Mouse (Mus musculus): ENCODE measurements around the gene Rubcnl. TPM values are rescaled to one million over a fixed set of nuclear protein-coding genes. Genes with fewer than 3 reads are reported as not detected.
A peak's percentile ranks its signal among the peaks of the same experiment; 100 is the strongest.

The Rubcnl gene
- 0.08 and 0.13 TPM in 2 replicates for polyA plus RNA-seq (2014; fragmentation: Nextera tagmentation; extraction: Ambion mirVana)

DNA sequence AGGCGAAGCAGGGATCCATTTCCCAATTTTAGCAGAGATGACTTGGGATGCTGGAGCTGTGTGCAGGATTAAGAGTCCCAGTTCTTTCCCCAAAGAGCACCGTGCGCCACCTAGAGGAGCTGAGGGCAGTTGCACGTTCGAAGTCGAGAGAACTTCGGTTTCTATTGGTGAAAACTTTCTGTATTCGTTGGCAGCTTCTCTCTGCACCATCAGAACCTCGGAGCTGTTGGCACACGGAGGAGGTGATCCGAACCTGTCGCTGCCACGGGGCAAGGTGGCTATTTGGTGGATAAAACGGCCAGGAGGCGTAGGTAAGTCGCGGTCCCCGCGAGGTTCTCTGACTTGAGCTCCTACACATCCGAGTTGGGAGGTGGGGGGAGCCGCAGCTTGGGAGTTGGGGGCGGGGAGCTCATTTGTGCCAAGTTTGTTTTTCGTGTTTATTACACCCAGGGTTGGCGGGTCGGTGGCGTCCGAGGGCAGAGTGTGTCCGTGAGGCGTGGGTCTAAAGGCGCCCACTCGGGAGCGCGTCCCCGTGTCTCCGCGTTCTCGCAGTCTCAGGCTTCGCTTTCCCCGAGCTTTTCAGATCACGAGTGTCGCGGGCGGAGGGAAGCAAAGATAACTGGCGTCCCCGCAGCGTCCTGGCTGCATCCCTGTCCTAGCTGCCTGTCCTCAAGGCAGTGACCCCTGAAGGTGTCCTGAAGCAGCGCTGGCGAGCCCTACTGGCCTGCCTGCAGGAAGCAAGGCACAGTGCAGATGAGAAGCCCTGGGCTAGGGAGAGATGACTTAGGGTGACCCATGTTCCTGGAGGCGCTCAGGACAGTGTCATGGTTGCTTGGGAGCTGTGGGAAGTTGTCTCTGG is at the start of gene Rubcnl:
Gene Rubcnl (plus strand): TSS at position 172 of the 859 bp plus-strand sequence.
- Histone ChIP-seq H3K36me3 (ENCODE audit: control insufficient read depth, insufficient read depth, low read length) (no peaks in the 10 kb centered on the region), H3K27me3 (ENCODE audit: control insufficient read depth, insufficient read depth, low read length) (no peaks in the 10 kb centered on the region), H3K4me1 (ENCODE audit: control insufficient read depth, insufficient read depth, low read length) (0 out of 2 replicates have a peak, but pooled peaks cover 4% of the 10 kb centered on the region), H3K4me2 (ENCODE audit: low read length) (peak within 1 kb of the TSS; percentile 88), H3K27ac (replicated peaks; ENCODE audit: low read depth, low read length) (no peak within 1 kb of the TSS), H3K4me3 (replicated peaks; ENCODE audit: low read depth, low read length) (peak within 1 kb of the TSS; percentile 39), H3K9me3 (ENCODE audit: control insufficient read depth, low read length) (no peaks in the 10 kb centered on the region), H3K9ac (replicated peaks; ENCODE audit: low read length) (peak within 1 kb of the TSS; percentile 40)
- DNase-seq (peak; percentile 92), ATAC-seq (ENCODE audit: low FRiP score, low TSS enrichment) (peak; percentile 43; the same call in 1 of the 2 replicates)
- WGBS, result 2% methylated on average over 49 of the region's 49 CpGs

DNA sequence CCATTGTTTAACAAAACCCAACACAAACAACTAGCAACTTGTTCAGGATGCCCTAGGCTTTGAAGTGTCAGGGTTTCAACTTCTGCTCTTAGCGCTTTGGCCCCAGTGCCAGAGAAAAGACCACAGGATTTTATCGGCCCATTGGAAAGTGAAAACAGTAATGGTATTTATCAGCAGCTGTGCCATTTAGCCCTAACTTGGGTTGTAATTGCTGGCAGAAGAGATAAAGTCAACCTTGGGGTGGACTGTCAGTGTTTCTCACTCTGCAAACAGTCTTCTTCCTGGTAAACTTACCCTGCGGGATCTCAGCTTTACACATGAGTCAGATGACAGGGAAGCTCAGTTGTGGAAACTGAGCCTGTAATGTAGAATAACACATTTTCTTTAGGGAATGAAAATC is 43.6 kb upstream of the Rubcnl start:
- Histone ChIP-seq H3K4me3 (replicated peaks; ENCODE audit: low read depth, low read length) (no peak overlapping the region), H3K9me3 (ENCODE audit: control insufficient read depth, low read length) (no peaks in the 10 kb centered on the region), H3K4me2 (ENCODE audit: low read length) (no peak overlapping the region), H3K4me1 (ENCODE audit: control insufficient read depth, insufficient read depth, low read length) (no peaks in the 10 kb centered on the region), H3K36me3 (ENCODE audit: control insufficient read depth, insufficient read depth, low read length) (no peaks in the 10 kb centered on the region), H3K9ac (replicated peaks; ENCODE audit: low read length) (no peak overlapping the region), H3K27ac (replicated peaks; ENCODE audit: low read depth, low read length) (no peak overlapping the region), H3K27me3 (ENCODE audit: control insufficient read depth, insufficient read depth, low read length) (no peaks in the 10 kb centered on the region)
- DNase-seq, result no peak
- ATAC-seq (ENCODE audit: low FRiP score, low TSS enrichment), result no peak
- WGBS, result 84% methylated on average over 3 of the region's 3 CpGs

DNA sequence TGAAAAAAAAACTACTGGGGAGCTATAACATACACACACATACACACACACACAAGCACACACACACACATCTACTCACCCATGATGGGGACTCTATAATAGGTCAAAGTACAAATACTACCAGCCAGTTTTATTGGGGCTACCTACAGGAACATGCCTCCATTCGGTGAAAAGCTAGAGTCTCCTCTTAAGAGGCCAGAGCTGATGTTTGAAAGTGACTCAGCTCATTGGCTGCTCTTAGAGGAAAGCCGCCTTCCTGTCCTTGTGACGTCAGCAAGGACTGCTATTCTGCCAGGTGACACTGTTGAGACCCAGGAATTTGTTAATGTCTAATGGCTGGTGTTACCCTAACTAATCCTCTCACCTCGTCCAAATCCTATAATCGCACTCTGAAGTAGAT is 43.1 kb upstream of the Rubcnl start:
- H3K4me1 ChIP-seq (ENCODE audit: control insufficient read depth, insufficient read depth, low read length), result no peaks in the 10 kb centered on the region
- H3K9ac ChIP-seq (replicated peaks; ENCODE audit: low read length), result no peak overlapping the region
- 90% methylated on average over 5 of the region's 5 CpGs for WGBS
- H3K9me3 ChIP-seq (ENCODE audit: control insufficient read depth, low read length), result no peaks in the 10 kb centered on the region
- DNase-seq (no peak), ATAC-seq (ENCODE audit: low FRiP score, low TSS enrichment) (no peak)
- H3K27ac ChIP-seq (replicated peaks; ENCODE audit: low read depth, low read length), result no peak overlapping the region
- no peak overlapping the region for H3K4me2 ChIP-seq (ENCODE audit: low read length)
- no peaks in the 10 kb centered on the region for H3K36me3 ChIP-seq (ENCODE audit: control insufficient read depth, insufficient read depth, low read length)
- H3K4me3 ChIP-seq (replicated peaks; ENCODE audit: low read depth, low read length), result no peak overlapping the region
- H3K27me3 ChIP-seq (ENCODE audit: control insufficient read depth, insufficient read depth, low read length), result no peaks in the 10 kb centered on the region

DNA sequence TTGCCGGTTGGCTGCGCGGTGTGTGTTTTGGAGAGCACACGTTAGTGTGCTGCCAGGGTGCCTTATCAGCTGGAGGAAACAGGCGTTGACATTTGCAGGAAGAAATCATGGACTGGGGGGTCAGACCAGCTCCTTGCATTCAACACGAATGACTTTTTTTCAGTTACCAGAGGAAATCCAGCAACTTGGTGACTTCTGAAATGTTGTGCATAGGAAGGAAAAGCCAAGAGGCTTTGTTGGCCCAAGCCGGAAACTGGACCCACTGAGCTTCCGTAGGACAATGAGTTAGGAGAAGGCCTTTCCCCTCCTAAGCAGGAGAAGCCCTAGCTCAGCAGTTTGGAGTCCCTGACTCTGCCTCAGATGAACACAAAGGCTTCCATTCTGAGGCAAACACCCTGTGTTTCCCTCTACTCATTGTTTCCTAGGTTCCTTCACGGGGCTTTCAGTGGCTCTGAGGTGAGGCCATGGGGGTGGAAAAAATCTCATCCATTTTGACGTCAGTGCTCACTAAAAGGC is 41.6 kb upstream of the Rubcnl start:
- H3K9me3 ChIP-seq (ENCODE audit: control insufficient read depth, low read length), result no peaks in the 10 kb centered on the region
- no peak for DNase-seq
- no peaks in the 10 kb centered on the region for H3K27me3 ChIP-seq (ENCODE audit: control insufficient read depth, insufficient read depth, low read length)
- H3K4me3 ChIP-seq (replicated peaks; ENCODE audit: low read depth, low read length), result no peak overlapping the region
- no peak overlapping the region for H3K9ac ChIP-seq (replicated peaks; ENCODE audit: low read length)
- H3K4me1 ChIP-seq (ENCODE audit: control insufficient read depth, insufficient read depth, low read length), result no peaks in the 10 kb centered on the region
- H3K27ac ChIP-seq (replicated peaks; ENCODE audit: low read depth, low read length), result no peak overlapping the region
- 80% methylated on average over 10 of the region's 10 CpGs for WGBS
- no peak overlapping the region for H3K4me2 ChIP-seq (ENCODE audit: low read length)
- H3K36me3 ChIP-seq (ENCODE audit: control insufficient read depth, insufficient read depth, low read length), result no peaks in the 10 kb centered on the region
- no peak for ATAC-seq (ENCODE audit: low FRiP score, low TSS enrichment)

DNA sequence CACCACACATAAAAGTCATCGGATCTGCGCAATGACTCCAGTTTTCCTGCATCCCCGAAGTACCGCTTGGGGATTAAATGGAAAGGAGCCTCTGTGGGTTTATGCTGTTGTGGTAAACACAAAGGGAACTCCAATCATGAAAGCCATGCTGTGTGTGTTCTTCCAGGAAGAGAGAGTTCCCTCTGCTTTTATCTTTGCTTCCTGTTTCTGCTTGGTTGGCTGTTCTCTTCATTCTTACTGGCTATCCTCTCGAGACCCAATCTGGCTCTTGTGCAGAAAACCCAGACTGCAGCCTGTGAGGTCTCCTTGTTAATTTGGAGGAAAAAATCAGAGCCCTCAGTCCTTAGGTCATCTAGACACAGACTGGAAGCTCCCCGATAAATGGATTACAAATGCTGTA is 38.9 kb upstream of the Rubcnl start:
- Histone ChIP-seq H3K27me3 (ENCODE audit: control insufficient read depth, insufficient read depth, low read length) (no peaks in the 10 kb centered on the region), H3K9me3 (ENCODE audit: control insufficient read depth, low read length) (no peaks in the 10 kb centered on the region), H3K4me1 (ENCODE audit: control insufficient read depth, insufficient read depth, low read length) (no peaks in the 10 kb centered on the region), H3K36me3 (ENCODE audit: control insufficient read depth, insufficient read depth, low read length) (no peaks in the 10 kb centered on the region), H3K4me3 (replicated peaks; ENCODE audit: low read depth, low read length) (no peak overlapping the region), H3K9ac (replicated peaks; ENCODE audit: low read length) (no peak overlapping the region), H3K4me2 (ENCODE audit: low read length) (no peak overlapping the region), H3K27ac (replicated peaks; ENCODE audit: low read depth, low read length) (no peak overlapping the region)
- ATAC-seq (ENCODE audit: low FRiP score, low TSS enrichment) (no peak), DNase-seq (no peak)
- WGBS, result 76% methylated on average over 6 of the region's 6 CpGs

DNA sequence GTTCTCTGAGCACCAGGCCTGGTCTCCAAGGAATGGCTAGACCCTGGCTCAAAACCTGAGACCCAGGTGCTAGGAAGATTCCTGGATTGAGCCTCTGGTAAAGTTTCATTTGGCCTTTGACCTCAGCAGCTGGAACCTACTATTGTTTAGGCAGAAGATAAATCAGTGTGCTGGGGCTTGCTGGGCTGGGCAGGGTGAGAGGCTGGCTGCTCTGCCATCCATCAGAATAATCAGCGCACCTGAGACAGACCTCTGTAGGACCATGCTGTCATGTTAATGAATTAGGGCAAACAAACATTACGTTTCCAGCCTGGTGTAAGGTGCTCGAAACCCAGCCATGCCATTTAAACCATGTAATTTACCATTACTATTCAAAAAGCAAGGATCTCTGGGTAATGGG is 34.8 kb upstream of the Rubcnl start:
- Histone ChIP-seq H3K27ac (replicated peaks; ENCODE audit: low read depth, low read length) (no peak overlapping the region), H3K9me3 (ENCODE audit: control insufficient read depth, low read length) (no peaks in the 10 kb centered on the region), H3K4me2 (ENCODE audit: low read length) (no peak overlapping the region), H3K4me1 (ENCODE audit: control insufficient read depth, insufficient read depth, low read length) (no peaks in the 10 kb centered on the region), H3K36me3 (ENCODE audit: control insufficient read depth, insufficient read depth, low read length) (no peaks in the 10 kb centered on the region), H3K4me3 (replicated peaks; ENCODE audit: low read depth, low read length) (no peak overlapping the region), H3K27me3 (ENCODE audit: control insufficient read depth, insufficient read depth, low read length) (no peaks in the 10 kb centered on the region), H3K9ac (replicated peaks; ENCODE audit: low read length) (no peak overlapping the region)
- no peak for DNase-seq
- 73% methylated on average over 3 of the region's 3 CpGs for WGBS
- ATAC-seq (ENCODE audit: low FRiP score, low TSS enrichment), result no peak

DNA sequence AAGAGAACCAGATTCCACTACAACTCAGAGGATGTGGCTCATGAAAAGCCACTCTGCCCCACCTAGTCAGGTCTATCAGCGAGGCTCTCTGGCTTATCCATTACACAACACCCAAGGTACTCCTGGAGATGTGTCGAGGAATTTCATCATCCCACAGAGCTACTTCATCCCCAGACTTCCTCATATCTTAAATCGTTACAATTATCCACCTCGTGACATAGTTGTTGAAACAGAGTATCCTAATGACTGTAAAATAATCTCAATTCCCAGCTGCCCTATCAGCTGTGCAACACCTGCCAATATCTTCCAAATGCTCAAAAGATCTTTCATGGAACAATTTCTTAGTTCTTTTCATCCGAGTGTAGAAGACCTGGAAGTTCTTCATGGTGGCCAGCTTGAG is 32.7 kb upstream of the Rubcnl start:
- H3K36me3 ChIP-seq (ENCODE audit: control insufficient read depth, insufficient read depth, low read length), result no peaks in the 10 kb centered on the region
- DNase-seq, result no peak
- ATAC-seq (ENCODE audit: low FRiP score, low TSS enrichment), result no peak
- H3K4me3 ChIP-seq (replicated peaks; ENCODE audit: low read depth, low read length), result no peak overlapping the region
- 93% methylated on average over 5 of the region's 5 CpGs for WGBS
- H3K9me3 ChIP-seq (ENCODE audit: control insufficient read depth, low read length), result no peaks in the 10 kb centered on the region
- H3K27ac ChIP-seq (replicated peaks; ENCODE audit: low read depth, low read length), result no peak overlapping the region
- H3K27me3 ChIP-seq (ENCODE audit: control insufficient read depth, insufficient read depth, low read length), result no peaks in the 10 kb centered on the region
- no peak overlapping the region for H3K9ac ChIP-seq (replicated peaks; ENCODE audit: low read length)
- H3K4me2 ChIP-seq (ENCODE audit: low read length), result no peak overlapping the region
- no peaks in the 10 kb centered on the region for H3K4me1 ChIP-seq (ENCODE audit: control insufficient read depth, insufficient read depth, low read length)

DNA sequence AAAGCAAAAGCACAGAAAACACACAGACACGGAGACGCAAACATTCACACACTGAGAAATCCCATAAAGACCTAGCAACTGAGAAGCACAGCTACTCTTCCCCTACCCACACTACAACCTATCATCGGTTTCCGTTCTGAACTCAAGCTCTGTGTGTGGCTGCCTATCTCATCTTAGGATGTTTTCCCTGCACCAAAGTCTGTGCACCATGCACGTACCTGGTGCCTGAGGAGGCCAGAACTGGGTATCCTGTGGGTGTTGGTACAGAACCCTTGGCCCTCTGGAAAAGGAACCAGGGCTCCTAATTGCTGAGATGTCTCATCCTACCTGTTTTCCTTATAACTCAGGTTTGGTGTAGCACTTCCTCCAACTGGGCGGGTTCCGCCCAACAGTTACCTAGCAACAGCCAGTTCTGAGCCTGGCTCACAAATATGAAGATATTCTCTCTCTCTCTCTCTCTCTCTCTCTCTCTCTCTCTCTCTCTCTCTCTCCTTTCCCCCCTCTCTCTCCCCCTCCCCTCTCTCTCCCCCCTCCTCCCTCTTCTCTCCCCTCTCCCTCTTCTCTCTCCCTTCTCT is 30.9 kb upstream of the Rubcnl start:
- no peak overlapping the region for H3K4me2 ChIP-seq (ENCODE audit: low read length)
- H3K27ac ChIP-seq (replicated peaks; ENCODE audit: low read depth, low read length), result no peak overlapping the region
- no peaks in the 10 kb centered on the region for H3K4me1 ChIP-seq (ENCODE audit: control insufficient read depth, insufficient read depth, low read length)
- no peaks in the 10 kb centered on the region for H3K36me3 ChIP-seq (ENCODE audit: control insufficient read depth, insufficient read depth, low read length)
- DNase-seq (no peak), ATAC-seq (ENCODE audit: low FRiP score, low TSS enrichment) (no peak)
- 75% methylated on average over 7 of the region's 7 CpGs for WGBS
- no peaks in the 10 kb centered on the region for H3K27me3 ChIP-seq (ENCODE audit: control insufficient read depth, insufficient read depth, low read length)
- no peak overlapping the region for H3K9ac ChIP-seq (replicated peaks; ENCODE audit: low read length)
- no peaks in the 10 kb centered on the region for H3K9me3 ChIP-seq (ENCODE audit: control insufficient read depth, low read length)
- H3K4me3 ChIP-seq (replicated peaks; ENCODE audit: low read depth, low read length), result no peak overlapping the region

DNA sequence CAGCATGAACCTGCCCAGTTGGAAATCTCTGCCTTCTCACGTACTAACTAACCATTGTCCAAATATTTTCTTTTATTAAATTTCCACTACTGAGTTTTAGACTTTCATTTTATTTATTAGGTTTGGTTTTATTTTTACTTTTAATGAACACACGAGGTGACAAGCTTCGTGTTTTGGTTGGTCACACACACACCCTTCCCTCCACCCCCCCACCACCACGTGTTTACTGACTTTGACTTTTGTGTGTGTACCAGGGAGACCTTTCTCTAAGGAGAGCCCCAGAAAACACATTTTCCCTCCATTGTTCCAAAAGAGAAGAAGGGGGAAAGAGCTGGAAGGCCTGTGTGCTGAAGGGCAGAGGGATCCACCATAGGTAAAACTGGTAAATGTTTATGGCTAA is 30.2 kb upstream of the Rubcnl start:
- no peak for ATAC-seq (ENCODE audit: low FRiP score, low TSS enrichment)
- no peaks in the 10 kb centered on the region for H3K4me1 ChIP-seq (ENCODE audit: control insufficient read depth, insufficient read depth, low read length)
- no peak overlapping the region for H3K27ac ChIP-seq (replicated peaks; ENCODE audit: low read depth, low read length)
- no peak overlapping the region for H3K4me3 ChIP-seq (replicated peaks; ENCODE audit: low read depth, low read length)
- no peak overlapping the region for H3K4me2 ChIP-seq (ENCODE audit: low read length)
- H3K36me3 ChIP-seq (ENCODE audit: control insufficient read depth, insufficient read depth, low read length), result no peaks in the 10 kb centered on the region
- 54% methylated on average over 4 of the region's 4 CpGs for WGBS
- no peaks in the 10 kb centered on the region for H3K9me3 ChIP-seq (ENCODE audit: control insufficient read depth, low read length)
- no peaks in the 10 kb centered on the region for H3K27me3 ChIP-seq (ENCODE audit: control insufficient read depth, insufficient read depth, low read length)
- no peak for DNase-seq
- H3K9ac ChIP-seq (replicated peaks; ENCODE audit: low read length), result no peak overlapping the region

Data from midbrain, embryonic 14.5 days (tissue).